Mouse (Mus musculus) kidney, postnatal 0 days (tissue): ENCODE data around the gene Parn. TPM values are rescaled to one million over a fixed set of nuclear protein-coding genes. Genes with fewer than 3 reads are reported as not detected.

Source experiments
- ATAC-seq: fragments of 200-750 bp; cut with Nextera tagmentation; replicated peaks from 2 replicates; pipeline ENCODE4 v1.8.0; 2017; ENCODE audit warnings: low read depth, moderate number of reproducible peaks, moderate TSS enrichment, moderate library complexity; ENCODE audit not compliant: low FRiP score
- DNase-seq: peaks from one replicate; pipeline ENCODE4 v3.0.0-alpha.2; 2016; ENCODE audit warnings: low spot score
- H3K27ac ChIP-seq: fragments of 300-500 bp; sonication (generic); 2 replicates; pipeline ENCODE4 v1.5.1; 2014; ENCODE audit warnings: mild to moderate bottlenecking
- H3K27me3 ChIP-seq: fragments of 300-500 bp; sonication (generic); 2 replicates; pipeline ENCODE4 v1.6.1; 2014; ENCODE audit warnings: low read length, mixed read lengths; ENCODE audit not compliant: insufficient read depth
- H3K36me3 ChIP-seq: fragments of 300-500 bp; sonication (generic); 2 replicates; pipeline ENCODE4 v1.6.1; 2014; ENCODE audit warnings: low read length, mixed read lengths; ENCODE audit not compliant: insufficient read depth
- H3K4me1 ChIP-seq: fragments of 300-500 bp; sonication (generic); replicated peaks from 2 replicates; pipeline ENCODE4 v1.6.1; 2014; ENCODE audit warnings: antibody characterized with exemption, low read length, mixed read lengths; ENCODE audit not compliant: insufficient read depth
- H3K4me2 ChIP-seq: fragments of 300-500 bp; sonication (generic); 2 replicates; pipeline ENCODE4 v1.6.1; 2014; ENCODE audit warnings: mild to moderate bottlenecking, low read length, moderate library complexity, mixed read lengths
- H3K4me3 ChIP-seq: fragments of 300-500 bp; sonication (generic); replicated peaks from 2 replicates; pipeline ENCODE4 v1.5.1; 2014; ENCODE audit warnings: low read depth, low read length
- H3K9ac ChIP-seq: fragments of 300-500 bp; sonication (generic); 2 replicates; pipeline ENCODE4 v1.6.1; 2014; ENCODE audit warnings: low read depth, low read length
- H3K9me3 ChIP-seq: fragments of 300-500 bp; sonication (generic); replicated peaks from 2 replicates; pipeline ENCODE4 v1.6.1; 2016; ENCODE audit warnings: low read length, inconsistent platforms, mixed read lengths
- CTCF ChIP-seq: IDR thresholded peaks from 2 replicates; pipeline ENCODE4 v1.5.1; 2016; ENCODE audit warnings: antibody characterized with exemption, low read depth, mild to moderate bottlenecking, moderate library complexity
- WGBS: fragments of 180-500 bp; shearing (Covaris S2); extraction: QIAGEN DNeasy Blood & Tissue Kit; methylation state at CpG from one replicate; pipeline ENCODE4 v1.1.7; 2014; 5-methylcytosine and 5-hydroxymethylcytosine counted together
- polyA plus RNA-seq: library from polyadenylated mRNA; unstranded; fragments of >200 nt; fragmentation: Nextera tagmentation; extraction: Ambion mirVana; gene quantifications from 2 replicates; pipeline ENCODE4 v1.2.1, GENCODE M21; 2015

The Parn gene
- polyA plus RNA-seq, 1 experiment from 2014 or later: 39.9 TPM

GRCm38 (mm10) chr16:13536404-13536803 lies 131.6 kb downstream of the Parn start:
- DNase-seq: no peak
- Histone ChIP-seq H3K4me2 (no peak overlapping the region), H3K9me3 (no peaks in the 10 kb centered on the region), H3K9ac (no peak overlapping the region), H3K27me3 (no peaks in the 10 kb centered on the region), H3K27ac (no peak overlapping the region), H3K36me3 (no peaks in the 10 kb centered on the region; the same call in 1 of the 2 replicates), H3K4me1 (peaks cover 12% of the 10 kb centered on the region; the same call in 1 of the 2 replicates), H3K4me3 (no peak overlapping the region)
- ATAC-seq: no peak
- 71% methylated on average over 7 of the region's 7 CpGs for WGBS
- TF ChIP-seq CTCF: no peak

GRCm38 (mm10) chr16:13535856-13536255 lies 132.1 kb downstream of the Parn start:
- H3K27ac ChIP-seq: no peak overlapping the region
- no peak overlapping the region for H3K9ac ChIP-seq
- no peak for TF ChIP-seq CTCF
- no peak for ATAC-seq
- DNase-seq: no peak
- H3K4me3 ChIP-seq: no peak overlapping the region
- H3K4me1 ChIP-seq: peaks cover 12% of the 10 kb centered on the region; the same call in 1 of the 2 replicates
- 45% methylated on average over 12 of the region's 12 CpGs for WGBS
- H3K4me2 ChIP-seq: no peak overlapping the region
- no peaks in the 10 kb centered on the region for H3K27me3 ChIP-seq
- no peaks in the 10 kb centered on the region; the same call in 1 of the 2 replicates for H3K36me3 ChIP-seq
- H3K9me3 ChIP-seq: no peaks in the 10 kb centered on the region

GRCm38 (mm10) chr16:13532840-13533239 lies 135.1 kb downstream of the Parn start:
- Histone ChIP-seq H3K9me3 (no peaks in the 10 kb centered on the region), H3K4me1 (no peaks in the 10 kb centered on the region), H3K4me2 (no peak overlapping the region), H3K9ac (no peak overlapping the region), H3K27ac (no peak overlapping the region), H3K36me3 (no peaks in the 10 kb centered on the region), H3K27me3 (no peaks in the 10 kb centered on the region), H3K4me3 (no peak overlapping the region)
- peak; percentile 77 for DNase-seq
- peak; percentile 87 for TF ChIP-seq CTCF
- no peak; the same call in 1 of the 2 replicates for ATAC-seq

GRCm38 (mm10) chr16:13531279-13531678 lies 136.7 kb downstream of the Parn start:
- Histone ChIP-seq H3K9ac (no peak overlapping the region), H3K36me3 (no peaks in the 10 kb centered on the region), H3K27me3 (no peaks in the 10 kb centered on the region), H3K9me3 (no peaks in the 10 kb centered on the region), H3K27ac (no peak overlapping the region), H3K4me2 (no peak overlapping the region), H3K4me3 (no peak overlapping the region), H3K4me1 (no peaks in the 10 kb centered on the region)
- 85% methylated on average over 5 of the region's 5 CpGs for WGBS
- TF ChIP-seq CTCF: peak; percentile 41
- ATAC-seq (no peak), DNase-seq (no peak)

- H3K4me3 ChIP-seq: no peak overlapping the region
- H3K27me3 ChIP-seq: no peaks in the 10 kb centered on the region
- no peak overlapping the region for H3K9ac ChIP-seq
- 57% methylated on average over 6 of the region's 6 CpGs for WGBS
- ATAC-seq (no peak), DNase-seq (no peak)
- H3K9me3 ChIP-seq: no peaks in the 10 kb centered on the region
- H3K27ac ChIP-seq: no peak overlapping the region
- H3K36me3 ChIP-seq: no peaks in the 10 kb centered on the region
- H3K4me2 ChIP-seq: no peak overlapping the region
- no peaks in the 10 kb centered on the region for H3K4me1 ChIP-seq
- TF ChIP-seq CTCF: no peak
Measured at GRCm38 (mm10) chr16:13521359-13521758, 146.6 kb downstream of the Parn start.

- H3K36me3 ChIP-seq: no peaks in the 10 kb centered on the region
- 85% methylated on average over 6 of the region's 6 CpGs for WGBS
- no peak for ATAC-seq
Measured at GRCm38 (mm10) chr16:13520301-13520700, 147.7 kb downstream of the Parn start.

GRCm38 (mm10) chr16:13516214-13516613 lies 151.8 kb downstream of the Parn start:
- no peaks in the 10 kb centered on the region for H3K36me3 ChIP-seq
- no peak overlapping the region for H3K4me2 ChIP-seq
- H3K9me3 ChIP-seq: no peaks in the 10 kb centered on the region
- DNase-seq (no peak), ATAC-seq (no peak)
- no peak overlapping the region for H3K4me3 ChIP-seq
- no peaks in the 10 kb centered on the region for H3K4me1 ChIP-seq
- no peaks in the 10 kb centered on the region for H3K27me3 ChIP-seq
- H3K27ac ChIP-seq: no peak overlapping the region
- TF ChIP-seq CTCF: no peak
- no peak overlapping the region for H3K9ac ChIP-seq
- WGBS: 85% methylated on average over 3 of the region's 3 CpGs

More at GRCm38 (mm10) chr16:13520301-13520700, 147.7 kb downstream of the Parn start:
- Histone ChIP-seq H3K4me3 (no peak overlapping the region), H3K4me1 (no peaks in the 10 kb centered on the region), H3K27me3 (no peaks in the 10 kb centered on the region), H3K9ac (no peak overlapping the region), H3K27ac (no peak overlapping the region), H3K4me2 (no peak overlapping the region), H3K9me3 (no peaks in the 10 kb centered on the region)
- no peak for TF ChIP-seq CTCF
- DNase-seq: no peak
